Mouse (Mus musculus) monocyte, adult 5-6 weeks (primary cell): ENCODE data around the gene Arhgef10l. TPM values are rescaled to one million over a fixed set of nuclear protein-coding genes. Genes with fewer than 3 reads are reported as not detected.

Experiments
- ATAC-seq: fragments of 153-309, 156-312 bp; replicated peaks from 2 replicates; pipeline ENCODE4 v1.8.0; 2017; ENCODE audit warnings: mild to moderate bottlenecking; ENCODE audit not compliant: low TSS enrichment, insufficient number of reproducible peaks, severe bottlenecking, poor library complexity, low FRiP score
- total RNA-seq: library from RNA; stranded (forward); fragments of 200-1000, 200-491, 200-594 nt; gene quantifications from 3 replicates; pipeline ENCODE4 v1.2.3, GENCODE M21; 2017

The Arhgef10l gene
- total RNA-seq, 1 experiment from 2014 or later = 160 TPM

DNA sequence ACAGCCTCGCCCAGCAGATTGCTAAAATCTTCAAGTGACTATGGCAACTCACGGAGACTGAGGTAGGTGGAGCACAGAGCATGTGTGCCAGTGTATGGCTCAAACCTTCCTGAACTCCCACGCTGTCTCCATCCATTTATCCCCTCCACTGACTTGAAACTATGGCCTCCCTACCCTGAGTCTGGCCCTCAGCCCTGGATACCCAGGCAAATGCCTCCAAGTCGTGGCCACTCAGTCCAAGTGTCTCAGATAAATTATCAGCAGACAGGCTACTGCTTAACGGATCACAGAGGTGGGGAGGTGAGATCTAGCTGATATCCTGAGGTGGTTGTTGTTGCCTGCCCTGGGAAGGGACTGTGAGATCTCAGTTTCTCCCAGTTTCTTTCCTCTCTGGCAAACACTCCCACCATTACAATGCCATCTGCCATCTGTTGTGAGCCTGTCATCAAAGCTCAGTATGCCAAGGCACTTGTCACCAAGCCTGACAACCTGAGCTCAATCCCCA is 24.3 kb downstream of the Arhgef10l start:
- ATAC-seq = no peak

- ATAC-seq = no peak
Observed at GRCm38 (mm10) chr4:140640668-140641067, 25.1 kb downstream of the Arhgef10l start.

DNA sequence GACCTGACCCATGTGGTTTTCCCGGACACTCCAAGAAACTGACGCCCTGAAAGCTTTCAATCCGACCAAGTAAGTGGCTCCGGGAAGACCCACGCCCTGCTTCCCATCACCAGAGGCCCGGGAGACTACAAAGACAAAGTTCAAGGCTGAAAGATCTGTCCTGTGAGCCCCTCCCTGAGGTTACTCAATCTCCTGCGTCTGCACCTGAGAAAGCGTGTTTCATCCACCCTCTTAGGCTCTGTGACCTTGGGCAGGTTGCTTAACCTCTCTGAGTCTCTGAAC is 25.6 kb downstream of the Arhgef10l start:
- no peak for ATAC-seq

DNA sequence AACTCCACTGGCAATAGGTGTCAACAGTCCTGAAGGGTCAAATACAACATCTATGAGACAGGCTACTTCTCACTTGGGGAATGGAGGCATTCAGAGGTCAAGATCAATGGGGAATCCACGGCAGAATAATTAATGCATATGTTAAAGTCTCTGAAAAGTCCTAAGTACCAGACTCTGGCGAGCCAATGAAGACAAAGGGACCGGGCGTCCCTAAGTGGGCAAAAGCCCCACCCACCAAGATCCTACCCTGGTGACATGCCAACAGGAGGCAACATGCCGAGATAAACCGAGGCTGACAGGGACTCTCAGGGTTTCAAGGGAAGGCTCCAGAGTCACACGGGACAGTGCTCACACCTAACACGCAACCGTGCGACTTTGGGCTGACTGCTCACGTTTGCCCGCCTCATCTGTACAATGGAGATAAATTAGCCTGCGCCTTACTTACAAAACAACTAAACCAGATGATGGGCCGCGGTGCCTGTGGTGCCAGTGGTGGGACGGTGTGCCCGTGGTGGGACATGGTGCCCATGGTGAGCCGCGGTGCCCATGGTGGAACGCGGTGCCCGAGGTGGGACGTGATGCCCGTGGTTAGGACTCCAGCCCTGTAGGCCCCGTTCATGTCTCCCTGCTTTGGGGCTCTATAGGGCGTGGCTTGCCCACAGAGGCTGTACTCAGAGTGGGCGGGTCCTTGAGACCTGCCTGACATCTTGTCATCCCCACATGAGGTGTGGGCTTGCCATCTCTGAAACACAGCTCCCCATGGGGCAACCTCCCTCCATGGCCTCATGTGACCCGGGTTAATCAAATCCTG is 26.2 kb downstream of the Arhgef10l start:
- no peak for ATAC-seq

DNA sequence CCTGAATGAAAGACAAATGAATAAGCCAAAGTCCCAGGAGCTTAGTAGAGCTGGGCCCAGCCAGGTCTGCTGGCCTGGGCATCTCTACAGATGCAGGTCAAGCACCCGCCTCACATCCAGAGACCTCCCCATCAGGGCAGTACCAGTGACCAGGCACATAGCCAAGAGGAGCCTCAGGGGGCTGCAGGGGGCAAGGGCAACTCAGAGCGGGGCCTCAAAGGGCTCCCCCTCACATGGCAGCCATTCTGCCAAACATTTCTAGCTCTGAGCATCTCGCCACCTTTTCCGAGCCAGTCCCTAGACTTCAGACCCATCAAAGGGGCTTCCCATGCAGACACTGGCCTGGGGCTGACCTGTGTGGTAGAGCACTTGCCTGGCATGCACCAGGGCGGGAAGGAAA is 27.2 kb downstream of the Arhgef10l start:
- ATAC-seq = no peak

DNA sequence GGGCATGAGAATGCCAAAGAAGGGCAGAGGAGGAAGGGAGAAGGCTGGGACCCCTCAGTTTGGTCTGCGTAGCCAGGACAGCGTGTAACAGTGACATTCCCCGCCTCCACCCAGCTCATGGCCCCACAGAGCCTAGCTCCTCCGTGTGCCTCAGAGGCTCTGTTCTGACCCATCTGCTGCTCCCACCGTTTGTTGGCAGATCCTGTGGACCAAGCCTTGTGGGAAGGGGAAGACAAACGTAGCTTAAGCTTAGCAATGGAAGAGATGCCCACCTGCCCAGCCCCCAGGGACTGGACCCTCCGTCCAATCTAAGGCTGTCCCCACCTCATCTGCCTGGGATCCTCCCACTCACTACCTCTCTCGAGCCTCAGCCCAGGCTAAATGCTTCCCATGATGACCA is 28.5 kb downstream of the Arhgef10l start:
- ATAC-seq = no peak

DNA sequence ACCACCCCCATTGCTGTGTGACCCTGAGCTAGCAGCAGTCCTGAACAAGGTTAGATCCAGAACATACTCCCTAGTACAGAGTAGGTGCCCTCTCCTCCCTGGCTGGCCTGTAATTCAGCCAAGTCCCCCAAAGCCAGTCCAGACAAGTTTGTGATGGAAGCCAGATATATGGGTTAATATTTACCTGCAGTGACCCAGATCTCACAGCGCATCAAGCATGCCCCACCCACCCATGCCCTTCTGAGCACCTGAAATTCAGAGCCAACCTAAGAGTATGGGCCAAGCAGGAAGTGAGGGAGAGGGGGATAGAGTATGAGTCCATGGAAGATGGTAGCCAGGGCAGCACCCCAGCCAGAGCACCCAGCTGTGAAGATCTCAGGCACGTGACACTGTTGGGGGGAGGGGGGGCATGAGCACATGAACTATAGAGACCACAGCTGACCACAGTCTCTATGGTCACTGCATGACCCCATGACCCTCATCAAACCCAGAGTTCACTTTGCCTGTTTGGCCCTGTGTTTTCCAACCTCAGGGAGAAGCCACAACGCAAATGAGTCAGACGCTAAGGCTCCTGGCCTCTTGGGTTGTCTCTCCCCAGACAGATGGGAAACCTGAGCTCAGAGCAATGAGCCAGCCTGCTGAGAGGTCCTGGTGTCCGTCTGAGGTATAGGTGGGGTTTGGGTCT is 29.4 kb downstream of the Arhgef10l start:
- ATAC-seq = no peak

DNA sequence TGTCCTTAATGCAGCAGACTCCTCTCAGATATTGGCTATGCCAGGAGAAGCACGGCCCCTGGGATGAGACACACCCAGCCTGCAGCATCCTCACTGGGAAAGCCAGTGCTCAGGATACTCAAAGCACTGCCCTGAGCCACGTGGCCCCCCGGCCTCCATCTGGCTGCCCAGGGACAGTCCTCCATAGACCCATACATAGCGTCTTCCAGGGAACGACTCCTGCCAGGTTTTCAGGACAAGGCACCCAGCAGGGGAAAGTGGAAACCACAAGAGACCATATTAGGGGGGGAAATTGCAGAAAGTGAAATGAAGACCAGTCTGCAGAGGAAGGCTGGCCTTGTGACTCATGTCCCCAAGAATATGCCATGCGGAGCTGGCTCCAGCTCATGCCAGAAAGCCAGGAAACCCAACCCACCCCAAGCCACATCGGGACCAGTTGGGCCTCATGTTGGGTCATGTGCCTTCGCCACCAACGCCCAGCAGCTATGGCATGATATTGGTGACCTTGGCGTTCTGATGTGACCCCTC is 30.9 kb downstream of the Arhgef10l start:
- ATAC-seq = no peak

- ATAC-seq = no peak
Observed at GRCm38 (mm10) chr4:140631276-140631849, 34.4 kb downstream of the Arhgef10l start.

- no peak for ATAC-seq
Observed at GRCm38 (mm10) chr4:140630651-140631241, 35.1 kb downstream of the Arhgef10l start.

GRCm38 (mm10) chr4:140630136-140630535 is 35.7 kb downstream of the Arhgef10l start:
- no peak for ATAC-seq

DNA sequence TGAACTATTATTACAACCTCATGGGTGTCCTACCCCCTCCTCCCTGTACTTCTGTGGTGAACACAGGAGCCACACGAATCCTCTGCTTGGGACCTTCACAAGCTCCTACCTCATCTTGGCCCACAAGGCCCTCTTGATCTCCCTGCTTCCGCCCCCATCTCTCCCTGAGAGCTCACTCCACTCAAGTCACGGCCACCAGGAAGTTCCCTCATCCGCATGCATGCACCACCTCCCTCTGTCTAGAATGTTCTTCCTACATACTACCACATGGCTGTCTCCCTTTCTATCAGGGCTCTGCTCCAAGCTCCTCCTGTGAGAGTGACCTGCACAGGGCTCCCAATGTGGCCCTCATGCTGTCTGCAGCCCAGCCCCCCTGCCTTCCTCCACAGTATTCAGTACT is 36.8 kb downstream of the Arhgef10l start:
- no peak for ATAC-seq

DNA sequence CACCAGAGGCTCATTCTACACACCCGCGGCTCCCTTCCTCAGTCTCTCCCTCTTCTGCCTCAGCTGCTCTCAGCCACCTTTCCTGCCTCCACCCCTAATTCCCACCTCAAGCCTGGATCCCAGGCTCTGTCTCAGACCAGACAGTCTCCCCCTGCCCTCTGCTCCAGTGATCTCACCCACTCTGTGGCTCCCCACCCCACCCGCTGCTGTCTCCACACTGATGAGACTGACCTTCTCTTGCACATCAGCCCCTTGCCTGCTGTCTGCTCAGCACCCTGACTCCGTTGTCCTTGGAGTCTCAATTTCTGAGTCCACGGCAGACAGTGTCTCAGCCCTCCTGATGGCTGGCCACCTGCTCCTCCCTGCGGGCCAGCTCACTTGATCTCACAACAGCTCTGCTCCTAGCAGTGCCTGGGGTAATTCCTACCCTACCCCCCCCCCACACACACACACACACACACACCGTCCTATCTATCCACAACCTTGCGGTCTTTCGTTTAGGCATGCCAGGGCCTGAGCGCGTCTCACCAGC is 37.3 kb downstream of the Arhgef10l start:
- no peak for ATAC-seq

- ATAC-seq = no peak
Observed at GRCm38 (mm10) chr4:140625651-140626525, 39.9 kb downstream of the Arhgef10l start.

- ATAC-seq = no peak
Observed at GRCm38 (mm10) chr4:140624468-140625176, 41.2 kb downstream of the Arhgef10l start.

DNA sequence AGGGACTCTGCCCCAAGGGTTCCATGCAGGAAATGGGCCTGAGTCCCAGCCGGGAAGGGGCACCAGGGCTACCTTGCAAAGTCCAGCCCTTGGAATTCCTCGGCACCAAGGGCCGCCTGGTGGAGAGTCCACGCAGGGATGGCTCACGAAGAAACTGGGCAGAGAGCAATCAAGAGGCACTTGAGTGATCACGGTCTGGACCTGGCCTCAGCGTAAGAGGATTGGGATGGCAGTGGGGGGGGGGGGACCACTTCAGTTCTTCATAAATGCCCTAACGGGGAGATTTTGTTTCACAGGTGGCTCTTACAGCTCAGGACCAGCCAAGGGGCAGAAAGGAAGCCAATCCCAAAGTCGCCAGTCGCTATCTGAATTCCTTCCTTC is 41.7 kb downstream of the Arhgef10l start:
- ATAC-seq = no peak

DNA sequence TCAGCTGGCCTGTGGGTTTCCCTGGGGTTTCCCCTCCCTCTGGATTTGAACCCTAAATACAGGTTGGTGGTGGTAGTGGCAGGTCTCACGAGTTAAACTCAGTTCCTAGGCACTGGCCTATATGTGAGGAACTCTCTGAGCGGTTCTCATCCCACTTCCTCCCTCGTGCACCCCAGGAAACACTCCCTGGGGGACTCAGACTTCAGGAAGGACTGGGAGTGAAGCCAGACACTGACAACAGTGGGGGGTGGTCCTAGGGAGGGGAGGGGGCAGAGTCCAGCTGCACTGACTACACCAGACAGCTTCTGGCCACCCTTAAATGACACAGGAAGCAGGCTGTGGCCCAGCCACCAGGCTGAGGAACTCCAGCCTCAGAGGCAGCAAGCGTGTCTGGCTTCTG is 43.0 kb downstream of the Arhgef10l start:
- no peak for ATAC-seq

GRCm38 (mm10) chr4:140620496-140620895 is 45.3 kb downstream of the Arhgef10l start:
- no peak for ATAC-seq
